Comparison of ENCODE assay signal across 23 mouse cellular contexts in the genomic region with DNA sequence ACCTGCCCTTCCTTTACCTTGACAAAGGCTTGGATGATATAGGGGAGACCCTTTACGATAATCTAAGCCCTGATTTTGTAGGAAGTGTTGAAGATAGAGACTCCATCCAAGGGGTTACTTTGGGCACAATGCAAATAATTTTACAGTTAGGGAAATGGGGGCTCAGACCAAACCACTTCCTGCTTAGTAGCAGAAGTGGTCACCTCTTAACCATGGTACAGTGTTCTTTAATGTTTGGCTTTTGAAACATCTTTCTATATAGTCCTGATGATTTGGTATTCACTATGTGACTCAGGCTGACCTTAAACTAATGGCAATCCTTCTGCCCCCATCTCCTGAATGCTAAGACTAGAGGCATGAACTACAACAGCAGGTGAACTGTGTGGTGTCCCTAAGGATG. TPM values are rescaled to one million over a fixed set of nuclear protein-coding genes. Genes with fewer than 3 reads are reported as not detected.
"Had no signal": no experiment of that assay in that cellular context is flagged by ENCODE, and none has a peak within 500 bp of the region (broad histone marks: within the 10 kb centered on the region; RNA-seq: fewer than 3 reads in every experiment).

No protein-coding gene starts in this region.

- H3K27me3 ChIP-seq: liver, embryonic 13.5 days; liver, embryonic 15.5 days; lung, embryonic 15.5 days; midbrain, embryonic 12.5 days had no signal

- H3K4me3 ChIP-seq: liver, embryonic 13.5 days; liver, embryonic 15.5 days; lung, embryonic 15.5 days; midbrain, embryonic 10.5 days; midbrain, embryonic 12.5 days; myocyte had no signal

- DNase-seq: liver, embryonic 13.5 days; liver, postnatal 0 days; lung, adult 2 months; lung, postnatal 14 days; lung, postnatal 36 days; midbrain, embryonic 14.5 days; right cerebral cortex, postnatal 25 days; right cerebral cortex, postnatal 4 days; spleen, adult 18-20 months; thymus, adult 18-20 months; thymus, postnatal 14 days; thymus, postnatal 36 days had no signal

- H3K9me3 ChIP-seq: liver, embryonic 13.5 days; liver, embryonic 15.5 days; lung, embryonic 15.5 days; midbrain, embryonic 10.5 days; midbrain, embryonic 12.5 days had no signal

- H3K4me1 ChIP-seq: liver, embryonic 13.5 days; liver, embryonic 15.5 days; lung, embryonic 15.5 days; midbrain, embryonic 10.5 days; midbrain, embryonic 12.5 days had no signal

- H3K27ac ChIP-seq: liver, embryonic 13.5 days; liver, embryonic 15.5 days; lung, embryonic 15.5 days; macrophage; midbrain, embryonic 12.5 days had no signal

- H3K36me3 ChIP-seq: liver, embryonic 13.5 days; liver, embryonic 15.5 days; lung, embryonic 15.5 days; midbrain, embryonic 10.5 days; midbrain, embryonic 12.5 days had no signal

- H3K9ac ChIP-seq: liver, embryonic 13.5 days; liver, embryonic 15.5 days; liver, postnatal 0 days; lung, embryonic 15.5 days; midbrain, embryonic 12.5 days had no signal

- H3K4me2 ChIP-seq: liver, embryonic 13.5 days; liver, embryonic 15.5 days; lung, embryonic 15.5 days; midbrain, embryonic 12.5 days had no signal

RNA-seq across cellular contexts. Expression of a gene that starts 50.5 kb away (rescaled TPM):
- total RNA-seq: megakaryocyte, adult 5-6 weeks; megakaryocyte-erythroid progenitor cell, adult 5-6 weeks had no signal
- polyA plus RNA-seq: liver, embryonic 13.5 days; lung, adult 2 months; lung, postnatal 0 days; macrophage; myocyte; small intestine, adult 2 months; thymus, postnatal 0 days had no signal
